Mouse (Mus musculus) olfactory bulb, adult 2 months (tissue): Measurements from ENCODE around the gene Ncapd2.

ENCODE experiments used
- CTCF ChIP-seq: fragments of 200-500 bp; IDR thresholded peaks from 2 replicates; pipeline ENCODE4 v1.5.1; 2012; ENCODE audit warnings: low read depth, mild to moderate bottlenecking, low read length, moderate library complexity; ENCODE audit not compliant: insufficient read depth
- POLR2A ChIP-seq: fragments of 200-500 bp; IDR thresholded peaks from 2 replicates; pipeline ENCODE4 v1.6.1; 2012; ENCODE audit warnings: mild to moderate bottlenecking, low read depth, low read length, moderate library complexity; ENCODE audit not compliant: insufficient read depth

GRCm38 (mm10) chr6:125148926-125149568, 42.5 kb downstream of the Ncapd2 start:
- TF ChIP-seq CTCF (no peak), POLR2A (no peak)
